Mouse (Mus musculus) heart, postnatal 0 days (tissue): ENCODE results near the gene Scgn.

Experiments
- CTCF ChIP-seq: IDR thresholded peaks from 2 replicates; pipeline ENCODE4 v1.5.1; 2016; ENCODE audit warnings: antibody characterized with exemption, control low read depth, low read depth
- EP300 ChIP-seq: IDR thresholded peaks from 2 replicates; pipeline ENCODE4 v1.6.1; 2016; ENCODE audit warnings: antibody characterized with exemption, low read depth

DNA sequence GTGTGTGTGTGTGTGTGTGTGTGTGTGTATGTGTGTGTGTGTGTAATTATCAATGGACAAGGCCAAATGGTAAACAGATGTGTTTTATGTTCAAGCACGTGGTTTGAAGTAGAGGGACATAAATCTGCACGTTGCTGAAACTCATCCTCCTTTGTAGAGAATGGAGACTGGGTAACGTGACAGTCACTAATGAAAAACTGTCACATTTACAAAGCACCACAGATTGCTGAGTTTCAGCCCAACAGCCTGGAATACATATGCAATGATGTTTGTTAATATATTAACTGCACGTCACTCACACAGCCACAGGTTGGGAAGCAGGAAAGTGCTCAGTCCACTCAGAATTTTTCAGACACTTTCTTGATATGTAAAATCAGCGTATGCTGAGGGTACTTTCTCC lies 563 bp downstream of the Scgn start:
- no peak for TF ChIP-seq EP300
- TF ChIP-seq CTCF = no peak
